Mouse (Mus musculus): ENCODE measurements around the gene Fermt2. TPM values are rescaled to one million over a fixed set of nuclear protein-coding genes. Genes with fewer than 3 reads are reported as not detected.

Fermt2 gene
- 86.3 and 127 TPM in 2 replicates for polyA plus RNA-seq (2012; rRNA removed)

GRCm38 (mm10) chr14:45529411-45530363, at the start of gene Fermt2:
Fermt2 (minus strand) TSS chr14:45530118.
- 5% methylated on average over 97 of the region's 126 CpGs for WGBS
- Histone ChIP-seq H3K4me3 (replicated peaks; ENCODE audit: extremely low read depth, low read depth, low read length) (peak within 1 kb of the TSS; percentile 96), H3K4me1 (ENCODE audit: control insufficient read depth, insufficient read depth, low read length) (peaks cover 4% of the 10 kb centered on the region)
- DNase-seq: peak; percentile 83
- TF ChIP-seq CTCF (IDR thresholded peaks at IDR 0.05; ENCODE audit: insufficient read depth, low read length) (no peak), POLR2A (IDR thresholded peaks at IDR 0.05; ENCODE audit: borderline replicate concordance, extremely low read depth, low read depth, low read length) (peak; percentile 81; the same call in 1 of the 2 replicates)

- WGBS: 22% methylated on average over 33 of the region's 33 CpGs
- peak overlapping the region; percentile 44 for H3K4me3 ChIP-seq (replicated peaks; ENCODE audit: extremely low read depth, low read depth, low read length)
These were observed 36.4 kb upstream of the Fermt2 start for GRCm38 (mm10) chr14:45566066-45566937.

GRCm38 (mm10) chr14:45565216-45566065, 35.5 kb upstream of the Fermt2 start:
- H3K4me1 ChIP-seq (ENCODE audit: control insufficient read depth, insufficient read depth, low read length): peaks cover 3% of the 10 kb centered on the region; the same call in 1 of the 2 replicates
- 16% methylated on average over 20 of the region's 20 CpGs for WGBS
- H3K4me3 ChIP-seq (replicated peaks; ENCODE audit: extremely low read depth, low read depth, low read length): no peak overlapping the region
- TF ChIP-seq CTCF (IDR thresholded peaks at IDR 0.05; ENCODE audit: insufficient read depth, low read length): no peak
- no peak for TF ChIP-seq POLR2A (IDR thresholded peaks at IDR 0.05; ENCODE audit: borderline replicate concordance, extremely low read depth, low read depth, low read length)
- no peak for DNase-seq

More at GRCm38 (mm10) chr14:45566066-45566937, 36.4 kb upstream of the Fermt2 start:
- TF ChIP-seq POLR2A (IDR thresholded peaks at IDR 0.05; ENCODE audit: borderline replicate concordance, extremely low read depth, low read depth, low read length) (no peak), CTCF (IDR thresholded peaks at IDR 0.05; ENCODE audit: insufficient read depth, low read length) (peak; percentile 75)
- DNase-seq: peak; percentile 76
- H3K4me1 ChIP-seq (ENCODE audit: control insufficient read depth, insufficient read depth, low read length): peaks cover 3% of the 10 kb centered on the region; the same call in 1 of the 2 replicates

- peaks cover 3% of the 10 kb centered on the region; the same call in 1 of the 2 replicates for H3K4me1 ChIP-seq (ENCODE audit: control insufficient read depth, insufficient read depth, low read length)
- H3K4me3 ChIP-seq (replicated peaks; ENCODE audit: extremely low read depth, low read depth, low read length): no peak overlapping the region
- WGBS: 50% methylated on average over 1 of the region's 1 CpGs
- TF ChIP-seq CTCF (IDR thresholded peaks at IDR 0.05; ENCODE audit: insufficient read depth, low read length) (no peak), POLR2A (IDR thresholded peaks at IDR 0.05; ENCODE audit: borderline replicate concordance, extremely low read depth, low read depth, low read length) (no peak)
- DNase-seq: no peak
These were observed 33.7 kb upstream of the Fermt2 start for GRCm38 (mm10) chr14:45563577-45563976.

- DNase-seq: no peak
- Histone ChIP-seq H3K4me1 (ENCODE audit: control insufficient read depth, insufficient read depth, low read length) (peaks cover 3% of the 10 kb centered on the region; the same call in 1 of the 2 replicates), H3K4me3 (replicated peaks; ENCODE audit: extremely low read depth, low read depth, low read length) (no peak overlapping the region)
- TF ChIP-seq CTCF (IDR thresholded peaks at IDR 0.05; ENCODE audit: insufficient read depth, low read length): no peak
- TF ChIP-seq POLR2A (IDR thresholded peaks at IDR 0.05; ENCODE audit: borderline replicate concordance, extremely low read depth, low read depth, low read length): no peak
- 54% methylated on average over 6 of the region's 6 CpGs for WGBS
These were observed 31.8 kb upstream of the Fermt2 start for GRCm38 (mm10) chr14:45561681-45562080.

- WGBS: 96% methylated on average over 1 of the region's 1 CpGs
- DNase-seq: no peak
- Histone ChIP-seq H3K4me3 (replicated peaks; ENCODE audit: extremely low read depth, low read depth, low read length) (no peak overlapping the region), H3K4me1 (ENCODE audit: control insufficient read depth, insufficient read depth, low read length) (no peaks in the 10 kb centered on the region)
- TF ChIP-seq POLR2A (IDR thresholded peaks at IDR 0.05; ENCODE audit: borderline replicate concordance, extremely low read depth, low read depth, low read length) (no peak), CTCF (IDR thresholded peaks at IDR 0.05; ENCODE audit: insufficient read depth, low read length) (no peak)
These were observed 29.1 kb upstream of the Fermt2 start for GRCm38 (mm10) chr14:45559018-45559417.

GRCm38 (mm10) chr14:45554336-45554735, 24.4 kb upstream of the Fermt2 start:
- no peak for DNase-seq
- Histone ChIP-seq H3K4me1 (ENCODE audit: control insufficient read depth, insufficient read depth, low read length) (no peaks in the 10 kb centered on the region), H3K4me3 (replicated peaks; ENCODE audit: extremely low read depth, low read depth, low read length) (no peak overlapping the region)
- TF ChIP-seq CTCF (IDR thresholded peaks at IDR 0.05; ENCODE audit: insufficient read depth, low read length) (no peak), POLR2A (IDR thresholded peaks at IDR 0.05; ENCODE audit: borderline replicate concordance, extremely low read depth, low read depth, low read length) (no peak)
- WGBS: 63% methylated on average over 6 of the region's 6 CpGs

- 29% methylated on average over 2 of the region's 2 CpGs for WGBS
- Histone ChIP-seq H3K4me1 (ENCODE audit: control insufficient read depth, insufficient read depth, low read length) (no peaks in the 10 kb centered on the region), H3K4me3 (replicated peaks; ENCODE audit: extremely low read depth, low read depth, low read length) (no peak overlapping the region)
- DNase-seq: no peak
- TF ChIP-seq CTCF (IDR thresholded peaks at IDR 0.05; ENCODE audit: insufficient read depth, low read length) (no peak), POLR2A (IDR thresholded peaks at IDR 0.05; ENCODE audit: borderline replicate concordance, extremely low read depth, low read depth, low read length) (no peak)
These were observed 23.9 kb upstream of the Fermt2 start for GRCm38 (mm10) chr14:45553854-45554253.

Measured in lung, adult 2 months (tissue).